Mouse (Mus musculus): Measurements from ENCODE around the gene Clec12a.
"Not testable (repeated sequence)": the region's sequence is repeated elsewhere in the genome, so short reads cannot be mapped to it uniquely, and the experiment has no call there.

Clec12a gene

GRCm38 (mm10) chr6:129342391-129342790 lies at the start of gene Clec12a:
Gene Clec12a, plus strand, starts transcription at chr6:129342691.
- not testable (repeated sequence) for DNase-seq (ENCODE audit: low read depth, low spot score)

GRCm38 (mm10) chr6:129304180-129304579 lies 38.3 kb upstream of the Clec12a start:
- DNase-seq (ENCODE audit: low read depth, low spot score): no peak

- DNase-seq (ENCODE audit: low read depth, low spot score): no peak
Observed at GRCm38 (mm10) chr6:129312499-129312898, 30.0 kb upstream of the Clec12a start.

- DNase-seq (ENCODE audit: low read depth, low spot score): no peak
Observed at GRCm38 (mm10) chr6:129314655-129315168, 27.8 kb upstream of the Clec12a start.

GRCm38 (mm10) chr6:129315698-129316097 lies 26.8 kb upstream of the Clec12a start:
- DNase-seq (ENCODE audit: low read depth, low spot score): no peak

- DNase-seq (ENCODE audit: low read depth, low spot score): no peak
Observed at GRCm38 (mm10) chr6:129316463-129316862, 26.0 kb upstream of the Clec12a start.

- no peak for DNase-seq (ENCODE audit: low read depth, low spot score)
Observed at GRCm38 (mm10) chr6:129318395-129318794, 24.1 kb upstream of the Clec12a start.

GRCm38 (mm10) chr6:129319331-129319730 lies 23.2 kb upstream of the Clec12a start:
- no peak for DNase-seq (ENCODE audit: low read depth, low spot score)

- DNase-seq (ENCODE audit: low read depth, low spot score): no peak
Observed at GRCm38 (mm10) chr6:129326016-129326415, 16.5 kb upstream of the Clec12a start.

GRCm38 (mm10) chr6:129326568-129327150 lies 15.8 kb upstream of the Clec12a start:
- DNase-seq (ENCODE audit: low read depth, low spot score): no peak

GRCm38 (mm10) chr6:129331610-129332009 lies 10.9 kb upstream of the Clec12a start, which contains the start of gene 4922502D21Rik:
Gene 4922502D21Rik, minus strand, starts transcription at chr6:129331796.
- no peak for DNase-seq (ENCODE audit: low read depth, low spot score)

- peak; percentile 6 for DNase-seq (ENCODE audit: low read depth, low spot score)
Observed at GRCm38 (mm10) chr6:129333674-129334078, 8.8 kb upstream of the Clec12a start.

GRCm38 (mm10) chr6:129337751-129338150 lies 4.7 kb upstream of the Clec12a start:
- no peak for DNase-seq (ENCODE audit: low read depth, low spot score)

- no peak for DNase-seq (ENCODE audit: low read depth, low spot score)
Observed at GRCm38 (mm10) chr6:129344408-129344807, 1.9 kb downstream of the Clec12a start.

GRCm38 (mm10) chr6:129349524-129350352 lies 7.2 kb downstream of the Clec12a start:
- no peak for DNase-seq (ENCODE audit: low read depth, low spot score)

GRCm38 (mm10) chr6:129351091-129351490 lies 8.6 kb downstream of the Clec12a start:
- no peak for DNase-seq (ENCODE audit: low read depth, low spot score)

- DNase-seq (ENCODE audit: low read depth, low spot score): no peak
Observed at GRCm38 (mm10) chr6:129355774-129356173, 13.3 kb downstream of the Clec12a start.

- DNase-seq (ENCODE audit: low read depth, low spot score): no peak
Observed at GRCm38 (mm10) chr6:129356430-129356829, 13.9 kb downstream of the Clec12a start.

- no peak for DNase-seq (ENCODE audit: low read depth, low spot score)
Observed at GRCm38 (mm10) chr6:129359515-129359914, 17.0 kb downstream of the Clec12a start.

GRCm38 (mm10) chr6:129363942-129364341 lies 21.5 kb downstream of the Clec12a start:
- no peak for DNase-seq (ENCODE audit: low read depth, low spot score)

GRCm38 (mm10) chr6:129365959-129366359 lies 23.5 kb downstream of the Clec12a start:
- DNase-seq (ENCODE audit: low read depth, low spot score): peak; percentile 28

GRCm38 (mm10) chr6:129369374-129370132 lies 27.1 kb downstream of the Clec12a start:
- DNase-seq (ENCODE audit: low read depth, low spot score): no peak

All from retina, postnatal 7 days (tissue).